Comparison of ENCODE assay signal across 7 mouse cellular contexts in the genomic region with DNA sequence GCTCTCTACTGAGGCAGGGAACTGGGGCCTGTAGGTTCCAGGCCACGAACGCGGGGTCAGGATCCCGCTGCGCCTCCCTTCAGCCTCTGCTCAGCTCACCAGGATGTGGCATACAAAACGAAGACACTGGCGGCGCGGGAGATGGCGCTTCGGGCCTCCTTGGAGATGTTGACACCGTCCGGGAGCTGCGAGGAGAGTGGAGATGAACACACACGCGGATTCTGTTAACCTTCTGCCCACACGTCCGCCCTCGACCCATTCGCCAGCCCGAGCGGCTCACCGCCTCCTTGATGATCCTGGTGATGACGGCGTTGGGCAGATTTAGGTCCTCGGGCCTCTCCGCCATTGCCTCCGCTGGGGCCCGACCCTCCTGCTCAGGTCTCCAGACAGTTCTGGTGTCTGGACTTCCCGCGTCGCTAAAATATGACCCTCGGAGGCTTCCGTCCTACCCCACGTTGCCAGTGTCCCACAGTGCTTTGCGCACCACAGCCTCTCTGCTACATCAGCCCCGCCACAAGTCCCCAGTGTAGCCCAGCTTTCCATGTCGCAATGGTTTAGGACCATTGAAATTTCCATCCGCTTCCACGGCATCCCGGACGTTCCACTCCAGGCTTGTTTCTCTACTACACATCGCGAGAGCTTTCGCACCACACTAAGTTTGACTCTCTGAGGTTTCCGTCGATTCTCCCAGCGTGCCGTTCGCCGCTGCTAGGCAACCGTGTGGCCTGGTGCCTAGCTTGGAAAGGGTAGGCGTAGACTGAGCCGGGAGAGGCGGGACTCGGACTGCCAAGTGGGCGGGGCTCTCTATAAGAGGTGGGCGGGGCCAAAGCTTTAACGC. TPM values are rescaled to one million over a fixed set of nuclear protein-coding genes. Genes with fewer than 3 reads are reported as not detected.
DNase-seq lines count a peak whose midpoint lies in the region; ATAC-seq lines count a peak whose summit lies in the region.

Gene Pole3, minus strand, starts transcription at position 418 of the 838 bp plus-strand sequence.
Gene 4933430I17Rik, plus strand, starts transcription at position 719 of the 838 bp plus-strand sequence.

- peak; percentile 98 for DNase-seq in adrenal gland, postnatal 14 days
- DNase-seq in embryonic facial prominence, embryonic 11.5 days (ENCODE audit: low spot score), result peak; percentile 99
- DNase-seq in heart, adult 11 months, result peak; percentile 99
- DNase-seq in kidney, adult 18-20 months, result peak; percentile 98
- DNase-seq in limb, embryonic 11.5 days (ENCODE audit: low spot score), result peak; percentile 98
- DNase-seq in midbrain, embryonic 14.5 days, result peak; percentile 99
- DNase-seq in spleen, adult 18-20 months, result peak; percentile 90 to 91

- H3K4me3 ChIP-seq in embryonic facial prominence, embryonic 11.5 days (ENCODE audit: low read depth, low read length), result peak within 1 kb of the TSS; percentile 79
- peak within 1 kb of the TSS; percentile 68 for H3K4me3 ChIP-seq in limb, embryonic 11.5 days (ENCODE audit: low read depth, low read length)
- H3K4me3 ChIP-seq in midbrain, embryonic 14.5 days (replicated peaks; ENCODE audit: low read depth, low read length), result peak within 1 kb of the TSS; percentile 71

- H3K4me2 ChIP-seq in embryonic facial prominence, embryonic 11.5 days (ENCODE audit: low read depth, low read length), result peak within 1 kb of the TSS; percentile 83
- peak within 1 kb of the TSS; percentile 84 for H3K4me2 ChIP-seq in limb, embryonic 11.5 days (ENCODE audit: low read depth, severe bottlenecking)
- H3K4me2 ChIP-seq in midbrain, embryonic 14.5 days (ENCODE audit: low read length), result peak within 1 kb of the TSS; percentile 88

- peak within 1 kb of the TSS; percentile 85 for H3K9ac ChIP-seq in embryonic facial prominence, embryonic 11.5 days (replicated peaks; ENCODE audit: low read length)
- peak within 1 kb of the TSS; percentile 89 for H3K9ac ChIP-seq in limb, embryonic 11.5 days (ENCODE audit: low read length)
- H3K9ac ChIP-seq in midbrain, embryonic 14.5 days (replicated peaks; ENCODE audit: low read length), result peak within 1 kb of the TSS; percentile 80

- H3K36me3 ChIP-seq in embryonic facial prominence, embryonic 11.5 days (replicated peaks; ENCODE audit: control insufficient read depth, insufficient read depth, low read depth, low read length), result no peaks in the 10 kb centered on the region
- H3K36me3 ChIP-seq in limb, embryonic 11.5 days (ENCODE audit: control insufficient read depth, insufficient read depth, low read length), result peaks cover 2% of the 10 kb centered on the region; the same call in 1 of the 2 replicates
- no peaks in the 10 kb centered on the region for H3K36me3 ChIP-seq in midbrain, embryonic 14.5 days (ENCODE audit: control insufficient read depth, insufficient read depth, low read length)

- peak; percentile 99 for ATAC-seq in embryonic facial prominence, embryonic 11.5 days (replicated peaks; ENCODE audit: insufficient number of reproducible peaks, low FRiP score, low TSS enrichment, low read depth)
- peak; percentile 99 for ATAC-seq in limb, embryonic 11.5 days (ENCODE audit: insufficient number of reproducible peaks, low FRiP score, low TSS enrichment, low read depth)
- peak; percentile 98 for ATAC-seq in midbrain, embryonic 14.5 days (ENCODE audit: low FRiP score, low TSS enrichment)

- H3K27me3 ChIP-seq in embryonic facial prominence, embryonic 11.5 days (ENCODE audit: control insufficient read depth, insufficient read depth, low read length), result no peaks in the 10 kb centered on the region
- H3K27me3 ChIP-seq in limb, embryonic 11.5 days (ENCODE audit: control insufficient read depth, insufficient read depth, low read length), result no peaks in the 10 kb centered on the region
- no peaks in the 10 kb centered on the region for H3K27me3 ChIP-seq in midbrain, embryonic 14.5 days (ENCODE audit: control insufficient read depth, insufficient read depth, low read length)

- WGBS in embryonic facial prominence, embryonic 11.5 days, result under 1% methylated on average over 59 of the region's 59 CpGs
- WGBS in limb, embryonic 11.5 days, result under 1% methylated on average over 59 of the region's 59 CpGs
- under 1% methylated on average over 59 of the region's 59 CpGs for WGBS in midbrain, embryonic 14.5 days

- H3K4me1 ChIP-seq in embryonic facial prominence, embryonic 11.5 days (ENCODE audit: control insufficient read depth, insufficient read depth, low read length), result peaks cover 2% of the 10 kb centered on the region
- H3K4me1 ChIP-seq in limb, embryonic 11.5 days (ENCODE audit: control insufficient read depth, insufficient read depth, low read length), result peaks cover 9% of the 10 kb centered on the region
- H3K4me1 ChIP-seq in midbrain, embryonic 14.5 days (ENCODE audit: control insufficient read depth, insufficient read depth, low read length), result peaks cover 15% of the 10 kb centered on the region

- H3K27ac ChIP-seq in embryonic facial prominence, embryonic 11.5 days (replicated peaks; ENCODE audit: low read depth, low read length), result peak within 1 kb of the TSS; percentile 87
- peak within 1 kb of the TSS; percentile 80 for H3K27ac ChIP-seq in limb, embryonic 11.5 days (replicated peaks; ENCODE audit: low read depth, low read length)
- peak within 1 kb of the TSS; percentile 96 for H3K27ac ChIP-seq in midbrain, embryonic 14.5 days (replicated peaks; ENCODE audit: low read depth, low read length)

- no peaks in the 10 kb centered on the region for H3K9me3 ChIP-seq in embryonic facial prominence, embryonic 11.5 days (replicated peaks; ENCODE audit: control insufficient read depth, low read length)
- H3K9me3 ChIP-seq in limb, embryonic 11.5 days (ENCODE audit: control insufficient read depth, low read length), result no peaks in the 10 kb centered on the region
- H3K9me3 ChIP-seq in midbrain, embryonic 14.5 days (ENCODE audit: control insufficient read depth, low read length), result no peaks in the 10 kb centered on the region

RNA-seq across cellular contexts. Expression of gene Pole3, which starts in this region (rescaled TPM):
- total RNA-seq in adrenal gland, postnatal 14 days (2021), result 43.9 and 46.4 TPM in 2 replicates
- 103 and 105 TPM in 2 replicates for polyA plus RNA-seq in embryonic facial prominence, embryonic 11.5 days (2014; fragmentation: Nextera tagmentation; extraction: Ambion mirVana)
- 107 and 116 TPM in 2 replicates for polyA plus RNA-seq in limb, embryonic 11.5 days (2014; fragmentation: Nextera tagmentation; extraction: Ambion mirVana)
- 50.9 and 63.5 TPM in 2 replicates for polyA plus RNA-seq in midbrain, embryonic 14.5 days (2014; fragmentation: Nextera tagmentation; extraction: Ambion mirVana)

RNA-seq across cellular contexts. Expression of gene 4933430I17Rik, which starts in this region (rescaled TPM):
- total RNA-seq in adrenal gland, postnatal 14 days (2021), result 0.19 and 0.26 TPM in 2 replicates
- 0.66 and 0.83 TPM in 2 replicates for polyA plus RNA-seq in embryonic facial prominence, embryonic 11.5 days (2014; fragmentation: Nextera tagmentation; extraction: Ambion mirVana)
- polyA plus RNA-seq in limb, embryonic 11.5 days (2014; fragmentation: Nextera tagmentation; extraction: Ambion mirVana), result 1.3 and 1.4 TPM in 2 replicates
- 0.78 and 1.6 TPM in 2 replicates for polyA plus RNA-seq in midbrain, embryonic 14.5 days (2014; fragmentation: Nextera tagmentation; extraction: Ambion mirVana)

Comparison
In these comparisons a context has a peak if more than half of its experiments do, and no peak if none do; other contexts are left out.
1. Peak in every context shown above with its lines: DNase-seq, ATAC-seq, H3K4me3 ChIP-seq and H3K27ac ChIP-seq.